Mouse (Mus musculus) spleen, postnatal 14 days (tissue): Measurements from ENCODE around the gene I0C0044D17Rik.
"Not testable (repeated sequence)": the region's sequence is repeated elsewhere in the genome, so short reads cannot be mapped to it uniquely, and the experiment has no call there.

Experiments
- DNase-seq, 2 experiments: peaks; one replicate each; pipeline ENCODE4 v3.0.0; 2021 to 2022; ENCODE audit warnings: low spot score in 2 of 2

I0C0044D17Rik gene

GRCm38 (mm10) chr4:98823740-98824139 lies at the start of gene I0C0044D17Rik:
Gene I0C0044D17Rik (minus strand): TSS chr4:98823840.
- DNase-seq: not testable (repeated sequence)

GRCm38 (mm10) chr4:98865386-98866237 lies 42.0 kb upstream of the I0C0044D17Rik start:
- no peak for DNase-seq

- no peak for DNase-seq
Measured at GRCm38 (mm10) chr4:98864546-98864945, 40.9 kb upstream of the I0C0044D17Rik start.

- DNase-seq: no peak
Measured at GRCm38 (mm10) chr4:98864094-98864493, 40.5 kb upstream of the I0C0044D17Rik start.

GRCm38 (mm10) chr4:98863451-98863850 lies 39.8 kb upstream of the I0C0044D17Rik start:
- DNase-seq: no peak

- no peak for DNase-seq
Measured at GRCm38 (mm10) chr4:98858151-98858855, 34.7 kb upstream of the I0C0044D17Rik start.

- DNase-seq: no peak
Measured at GRCm38 (mm10) chr4:98857037-98857648, 33.5 kb upstream of the I0C0044D17Rik start.

GRCm38 (mm10) chr4:98853926-98854325 lies 30.3 kb upstream of the I0C0044D17Rik start:
- DNase-seq: no peak

GRCm38 (mm10) chr4:98850485-98850884 lies 26.8 kb upstream of the I0C0044D17Rik start:
- DNase-seq: not testable (repeated sequence)

GRCm38 (mm10) chr4:98847120-98847885 lies 23.7 kb upstream of the I0C0044D17Rik start:
- no peak for DNase-seq

GRCm38 (mm10) chr4:98846396-98846795 lies 22.8 kb upstream of the I0C0044D17Rik start:
- no peak for DNase-seq

- no peak for DNase-seq
Measured at GRCm38 (mm10) chr4:98845687-98846125, 22.1 kb upstream of the I0C0044D17Rik start.

GRCm38 (mm10) chr4:98845201-98845600 lies 21.6 kb upstream of the I0C0044D17Rik start:
- no peak for DNase-seq

GRCm38 (mm10) chr4:98843906-98844597 lies 20.4 kb upstream of the I0C0044D17Rik start:
- DNase-seq: no peak

- not testable (repeated sequence) for DNase-seq
Measured at GRCm38 (mm10) chr4:98841251-98841650, 17.6 kb upstream of the I0C0044D17Rik start.

- no peak for DNase-seq
Measured at GRCm38 (mm10) chr4:98840526-98840925, 16.9 kb upstream of the I0C0044D17Rik start.

GRCm38 (mm10) chr4:98838913-98839312 lies 15.3 kb upstream of the I0C0044D17Rik start:
- no peak for DNase-seq

GRCm38 (mm10) chr4:98837715-98838505 lies 14.3 kb upstream of the I0C0044D17Rik start:
- DNase-seq: no peak

GRCm38 (mm10) chr4:98836519-98836918 lies 12.9 kb upstream of the I0C0044D17Rik start:
- no peak for DNase-seq

- no peak for DNase-seq
Measured at GRCm38 (mm10) chr4:98834782-98835181, 11.1 kb upstream of the I0C0044D17Rik start.
